Mouse (Mus musculus) NIH3T3 (cell line): ENCODE measurements around the gene Clip2.
"Not testable (repeated sequence)": the region's sequence is repeated elsewhere in the genome, so short reads cannot be mapped to it uniquely, and the experiment has no call there.

Experiments used
- DNase-seq: peaks from one replicate; pipeline ENCODE4 v3.0.0-alpha.2; 2012; ENCODE audit warnings: low read depth

The Clip2 gene

GRCm38 (mm10) chr5:134458416-134458815 lies 93.8 kb downstream of the Clip2 start:
- no peak for DNase-seq

GRCm38 (mm10) chr5:134457371-134457770 lies 94.9 kb downstream of the Clip2 start:
- no peak for DNase-seq

GRCm38 (mm10) chr5:134456503-134456962 lies 95.7 kb downstream of the Clip2 start, which contains the start of gene Gtf2ird1:
Gene Gtf2ird1, minus strand, starts transcription at chr5:134456716.
- peak; percentile 83 for DNase-seq

- peak; percentile 73 for DNase-seq
These were observed 96.3 kb downstream of the Clip2 start for GRCm38 (mm10) chr5:134455914-134456423.

- peak; percentile 47 for DNase-seq
These were observed 96.9 kb downstream of the Clip2 start for GRCm38 (mm10) chr5:134455186-134455895.

GRCm38 (mm10) chr5:134454421-134454820 lies 97.8 kb downstream of the Clip2 start:
- no peak for DNase-seq

- no peak for DNase-seq
These were observed 98.7 kb downstream of the Clip2 start for GRCm38 (mm10) chr5:134453577-134453976.

GRCm38 (mm10) chr5:134446755-134447154 lies 105.5 kb downstream of the Clip2 start:
- DNase-seq: not testable (repeated sequence)

- DNase-seq: no peak
These were observed 106.3 kb downstream of the Clip2 start for GRCm38 (mm10) chr5:134445895-134446294.

- no peak for DNase-seq
These were observed 106.9 kb downstream of the Clip2 start for GRCm38 (mm10) chr5:134445208-134445831.

- DNase-seq: no peak
These were observed 107.8 kb downstream of the Clip2 start for GRCm38 (mm10) chr5:134444473-134444872.

- no peak for DNase-seq
These were observed 110.2 kb downstream of the Clip2 start for GRCm38 (mm10) chr5:134442066-134442465.

- DNase-seq: no peak
These were observed 111.1 kb downstream of the Clip2 start for GRCm38 (mm10) chr5:134441105-134441504.

GRCm38 (mm10) chr5:134440098-134440497 lies 112.1 kb downstream of the Clip2 start:
- DNase-seq: peak; percentile 83

- DNase-seq: no peak
These were observed 112.8 kb downstream of the Clip2 start for GRCm38 (mm10) chr5:134439481-134439880.
